Mouse (Mus musculus) ES-Bruce4 (cell line): ENCODE measurements at regions not wholly inside any gene's neighbourhood (a gene's known extent, or its start where the extent isn't known, plus 50 kb on each side); places are given as distances from the start of the nearest gene placed in this dataset.

ENCODE experiments used
- CTCF ChIP-seq: IDR thresholded peaks from one replicate; pipeline ENCODE4 v1.8.1; 2011; ENCODE audit warnings: low read depth, low read length
- POLR2A ChIP-seq: IDR thresholded peaks from one replicate; pipeline ENCODE4 v1.8.1; 2011; ENCODE audit warnings: low read length; ENCODE audit not compliant: insufficient read depth

DNA sequence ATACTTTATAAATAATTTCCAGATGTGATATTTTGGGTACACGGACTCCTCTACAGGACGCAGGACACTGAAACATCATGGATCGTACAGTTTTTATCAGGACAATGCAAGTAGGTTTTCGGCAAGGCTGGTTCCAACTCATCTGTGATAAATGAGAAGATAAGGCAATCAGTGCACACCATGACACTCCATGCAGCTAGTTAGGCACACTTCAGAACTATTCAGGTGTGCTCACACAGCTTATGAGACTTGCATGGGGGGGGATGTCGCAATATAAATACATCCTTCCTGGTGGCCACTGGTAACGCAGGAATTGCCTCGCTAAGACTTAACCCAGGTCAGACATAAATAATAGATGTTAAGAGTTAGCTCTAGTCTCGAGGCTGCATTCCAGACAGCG is 77.3 kb upstream of the Dnajc24 start:
- TF ChIP-seq CTCF (no peak), POLR2A (no peak)
